Mouse (Mus musculus): ENCODE data around the gene Pam16. TPM values are rescaled to one million over a fixed set of nuclear protein-coding genes. Genes with fewer than 3 reads are reported as not detected.
"Not testable (repeated sequence)": the region's sequence is repeated elsewhere in the genome, so short reads cannot be mapped to it uniquely, and the experiment has no call there.

Gene Pam16
- polyA plus RNA-seq, 1 experiment from 2014 or later, result 117 TPM

DNA sequence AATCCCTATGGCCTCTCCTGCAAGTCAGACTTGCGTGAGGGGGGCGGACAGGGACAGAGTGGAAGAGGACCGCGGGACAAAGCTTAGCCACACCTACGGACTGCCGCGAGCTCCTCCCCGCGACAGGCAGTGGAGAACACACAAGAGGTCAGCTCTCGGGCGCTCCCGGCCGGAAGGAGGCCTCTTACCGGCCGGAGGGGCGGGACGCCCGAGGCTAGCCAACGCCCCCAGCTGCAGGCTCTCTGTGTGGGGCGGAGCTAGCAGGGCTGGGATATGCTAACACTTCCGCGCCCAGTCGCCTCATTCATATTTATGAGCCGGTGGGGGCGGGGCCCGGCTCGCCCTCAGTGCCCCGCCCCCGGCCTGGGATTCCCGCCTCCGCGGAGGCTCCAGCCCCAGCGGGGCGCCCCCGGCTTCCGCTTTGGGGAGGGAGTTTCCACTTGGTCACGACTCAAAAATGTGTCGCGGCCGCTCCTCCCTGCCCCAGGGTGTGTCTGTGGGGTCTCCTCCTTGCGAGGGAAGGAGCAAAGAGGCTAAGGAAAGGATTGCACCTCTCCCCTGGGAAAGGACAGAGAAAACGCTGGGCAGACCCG, 38.2 kb downstream of the Pam16 start:
- peak overlapping the region; percentile 77 for H3K27ac ChIP-seq (ENCODE audit: low read depth, low read length)
- H3K4me2 ChIP-seq (replicated peaks; ENCODE audit: low read depth, low read length), result peak overlapping the region; percentile 39
- 0% methylated on average over 39 of the region's 43 CpGs for WGBS
- peaks cover 2% of the 10 kb centered on the region; the same call in 1 of the 2 replicates for H3K4me1 ChIP-seq (replicated peaks; ENCODE audit: control insufficient read depth, insufficient read depth, low read length)
- H3K9me3 ChIP-seq (ENCODE audit: control insufficient read depth, low read length), result no peaks in the 10 kb centered on the region
- peak overlapping the region; percentile 48 for H3K9ac ChIP-seq (ENCODE audit: low read depth, low read length)
- peak; percentile 98 for DNase-seq (ENCODE audit: low spot score)
- H3K27me3 ChIP-seq (ENCODE audit: control insufficient read depth, insufficient read depth, low read length), result no peaks in the 10 kb centered on the region
- ATAC-seq (ENCODE audit: low FRiP score), result peak; percentile 99
- H3K36me3 ChIP-seq (ENCODE audit: control insufficient read depth, insufficient read depth, low read length), result no peaks in the 10 kb centered on the region
- peak overlapping the region; percentile 27 for H3K4me3 ChIP-seq (ENCODE audit: low read depth, low read length)

DNA sequence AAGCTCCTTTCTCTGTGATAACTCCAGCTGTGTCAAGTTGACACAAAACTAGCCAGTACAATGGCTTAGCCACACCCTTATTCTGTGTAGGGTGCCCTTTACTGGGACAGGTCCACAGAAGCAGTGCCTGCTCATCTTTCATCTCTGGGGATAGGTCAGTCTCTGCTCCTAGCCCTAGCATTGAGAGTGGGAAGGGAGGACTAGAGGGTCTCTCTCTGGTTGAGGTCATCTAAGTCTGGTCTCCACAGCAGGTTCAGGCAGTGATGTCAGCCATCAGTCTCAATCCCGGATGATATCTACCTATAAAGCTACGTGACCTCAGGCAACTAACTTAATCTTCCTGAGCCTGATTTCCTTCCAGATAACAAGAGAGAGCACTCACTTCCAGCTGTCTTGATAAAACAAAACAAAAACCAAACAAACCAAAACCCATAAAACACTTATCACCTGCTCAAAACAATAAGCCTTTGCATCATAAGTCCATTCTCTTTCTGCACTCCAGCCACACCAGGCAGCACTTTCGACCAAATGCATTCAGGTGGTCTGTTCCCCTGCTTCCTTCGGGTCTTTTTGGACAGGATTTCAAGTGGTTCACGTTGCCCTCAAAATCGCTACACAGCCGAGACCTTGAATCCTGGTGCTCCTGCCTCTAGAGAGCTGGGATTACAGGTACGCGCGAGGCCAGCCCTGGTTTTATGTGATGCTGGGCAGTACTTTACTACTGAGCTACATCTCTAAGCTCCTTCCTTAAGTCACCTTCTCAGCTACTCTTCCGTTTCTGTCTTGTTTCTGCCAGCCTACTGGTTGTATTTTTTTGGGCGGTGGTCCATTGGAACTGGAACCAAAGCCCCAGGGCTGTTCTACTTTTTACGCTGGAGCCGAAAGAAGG, 38.9 kb downstream of the Pam16 start:
- peak overlapping the region; percentile 39 for H3K4me2 ChIP-seq (replicated peaks; ENCODE audit: low read depth, low read length)
- H3K27ac ChIP-seq (ENCODE audit: low read depth, low read length), result peak overlapping the region; percentile 77
- WGBS, result 14% methylated on average over 14 of the region's 14 CpGs
- H3K9me3 ChIP-seq (ENCODE audit: control insufficient read depth, low read length), result no peaks in the 10 kb centered on the region
- no peaks in the 10 kb centered on the region for H3K36me3 ChIP-seq (ENCODE audit: control insufficient read depth, insufficient read depth, low read length)
- H3K4me3 ChIP-seq (ENCODE audit: low read depth, low read length), result peak overlapping the region; percentile 27
- ATAC-seq (ENCODE audit: low FRiP score) (peak; percentile 61), DNase-seq (ENCODE audit: low spot score) (no peak)
- H3K9ac ChIP-seq (ENCODE audit: low read depth, low read length), result peak overlapping the region; percentile 48
- no peaks in the 10 kb centered on the region for H3K27me3 ChIP-seq (ENCODE audit: control insufficient read depth, insufficient read depth, low read length)
- peaks cover 2% of the 10 kb centered on the region; the same call in 1 of the 2 replicates for H3K4me1 ChIP-seq (replicated peaks; ENCODE audit: control insufficient read depth, insufficient read depth, low read length)

- no peak for DNase-seq (ENCODE audit: low spot score)
- Histone ChIP-seq H3K27me3 (ENCODE audit: control insufficient read depth, insufficient read depth, low read length) (no peaks in the 10 kb centered on the region), H3K4me1 (replicated peaks; ENCODE audit: control insufficient read depth, insufficient read depth, low read length) (peaks cover 2% of the 10 kb centered on the region; the same call in 1 of the 2 replicates), H3K4me3 (ENCODE audit: low read depth, low read length) (no peak overlapping the region), H3K9me3 (ENCODE audit: control insufficient read depth, low read length) (no peaks in the 10 kb centered on the region), H3K36me3 (ENCODE audit: control insufficient read depth, insufficient read depth, low read length) (no peaks in the 10 kb centered on the region), H3K9ac (ENCODE audit: low read depth, low read length) (no peak overlapping the region), H3K27ac (ENCODE audit: low read depth, low read length) (no peak overlapping the region), H3K4me2 (replicated peaks; ENCODE audit: low read depth, low read length) (no peak overlapping the region)
- 84% methylated on average over 5 of the region's 5 CpGs for WGBS
- ATAC-seq (ENCODE audit: low FRiP score), result no peak
Measured at GRCm38 (mm10) chr16:4584438-4584837, 40.4 kb downstream of the Pam16 start.

GRCm38 (mm10) chr16:4583807-4584206, 41.0 kb downstream of the Pam16 start:
- H3K9ac ChIP-seq (ENCODE audit: low read depth, low read length), result no peak overlapping the region
- 88% methylated on average over 3 of the region's 3 CpGs for WGBS
- no peak for ATAC-seq (ENCODE audit: low FRiP score)

DNA sequence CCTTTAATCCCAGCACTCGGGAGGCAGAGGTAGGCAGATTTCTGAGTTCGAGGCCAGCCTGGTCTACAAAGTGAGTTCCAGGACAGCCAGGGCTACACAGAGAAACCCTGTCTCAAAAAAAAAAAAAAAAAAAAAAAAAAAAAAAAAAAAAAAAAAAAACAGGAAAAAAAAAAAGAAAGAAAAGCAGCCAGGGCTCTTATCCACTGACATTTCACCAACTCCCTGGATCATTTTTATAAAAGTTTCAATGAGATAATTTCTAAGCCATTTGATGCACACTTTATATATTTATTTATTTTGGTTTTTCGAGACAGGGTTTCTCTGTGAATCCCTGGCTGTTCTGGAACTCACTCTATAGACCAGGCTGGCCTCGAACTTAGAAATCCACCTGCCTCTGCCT, 43.6 kb downstream of the Pam16 start:
- not testable (repeated sequence) for H3K4me1 ChIP-seq (replicated peaks; ENCODE audit: control insufficient read depth, insufficient read depth, low read length); H3K9ac ChIP-seq (ENCODE audit: low read depth, low read length); H3K27me3 ChIP-seq (ENCODE audit: control insufficient read depth, insufficient read depth, low read length); H3K4me2 ChIP-seq (replicated peaks; ENCODE audit: low read depth, low read length); ATAC-seq (ENCODE audit: low FRiP score); H3K36me3 ChIP-seq (ENCODE audit: control insufficient read depth, insufficient read depth, low read length); DNase-seq (ENCODE audit: low spot score); H3K27ac ChIP-seq (ENCODE audit: low read depth, low read length); H3K9me3 ChIP-seq (ENCODE audit: control insufficient read depth, low read length); H3K4me3 ChIP-seq (ENCODE audit: low read depth, low read length)
- WGBS, result 86% methylated on average over 4 of the region's 4 CpGs

More at GRCm38 (mm10) chr16:4583807-4584206, 41.0 kb downstream of the Pam16 start:
- H3K9me3 ChIP-seq (ENCODE audit: control insufficient read depth, low read length), result no peaks in the 10 kb centered on the region
- H3K27me3 ChIP-seq (ENCODE audit: control insufficient read depth, insufficient read depth, low read length), result no peaks in the 10 kb centered on the region
- H3K4me1 ChIP-seq (replicated peaks; ENCODE audit: control insufficient read depth, insufficient read depth, low read length), result peaks cover 2% of the 10 kb centered on the region; the same call in 1 of the 2 replicates
- no peak overlapping the region for H3K27ac ChIP-seq (ENCODE audit: low read depth, low read length)
- no peak overlapping the region for H3K4me2 ChIP-seq (replicated peaks; ENCODE audit: low read depth, low read length)
- H3K36me3 ChIP-seq (ENCODE audit: control insufficient read depth, insufficient read depth, low read length), result no peaks in the 10 kb centered on the region
- H3K4me3 ChIP-seq (ENCODE audit: low read depth, low read length), result no peak overlapping the region
- no peak for DNase-seq (ENCODE audit: low spot score)

- no peak overlapping the region for H3K9ac ChIP-seq (ENCODE audit: low read depth, low read length)
- no peaks in the 10 kb centered on the region for H3K9me3 ChIP-seq (ENCODE audit: control insufficient read depth, low read length)
- H3K4me3 ChIP-seq (ENCODE audit: low read depth, low read length), result no peak overlapping the region
- no peak overlapping the region for H3K4me2 ChIP-seq (replicated peaks; ENCODE audit: low read depth, low read length)
- H3K36me3 ChIP-seq (ENCODE audit: control insufficient read depth, insufficient read depth, low read length), result no peaks in the 10 kb centered on the region
- H3K27ac ChIP-seq (ENCODE audit: low read depth, low read length), result no peak overlapping the region
- no peaks in the 10 kb centered on the region for H3K27me3 ChIP-seq (ENCODE audit: control insufficient read depth, insufficient read depth, low read length)
- ATAC-seq (ENCODE audit: low FRiP score), result no peak
- DNase-seq (ENCODE audit: low spot score), result no peak
- 78% methylated on average over 7 of the region's 7 CpGs for WGBS
- H3K4me1 ChIP-seq (replicated peaks; ENCODE audit: control insufficient read depth, insufficient read depth, low read length), result no peaks in the 10 kb centered on the region
Measured at GRCm38 (mm10) chr16:4578630-4579029, 46.2 kb downstream of the Pam16 start.

DNA sequence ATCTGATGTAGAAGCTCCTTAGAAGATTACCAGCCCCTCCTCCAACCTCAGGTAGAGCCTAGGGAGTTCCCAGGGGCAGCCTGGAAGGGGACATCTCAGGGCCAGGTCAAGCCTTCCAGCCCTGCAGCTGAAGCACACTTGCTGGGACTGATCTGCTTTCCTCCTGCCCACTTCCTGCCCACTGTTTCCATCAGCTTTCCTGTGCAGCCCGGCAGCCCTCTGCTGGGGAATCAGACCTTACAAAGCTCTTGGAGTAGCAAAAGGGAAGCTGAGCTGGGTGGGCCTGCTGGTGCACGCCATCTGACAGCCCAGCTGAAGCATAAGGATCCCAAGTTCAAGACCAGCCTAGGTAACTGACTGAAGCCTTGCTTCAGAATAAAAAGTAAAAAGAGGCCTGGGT, 47.9 kb downstream of the Pam16 start:
- DNase-seq (ENCODE audit: low spot score) (no peak), ATAC-seq (ENCODE audit: low FRiP score) (no peak)
- H3K4me2 ChIP-seq (replicated peaks; ENCODE audit: low read depth, low read length), result no peak overlapping the region
- H3K4me1 ChIP-seq (replicated peaks; ENCODE audit: control insufficient read depth, insufficient read depth, low read length), result no peaks in the 10 kb centered on the region
- no peak overlapping the region for H3K9ac ChIP-seq (ENCODE audit: low read depth, low read length)
- no peaks in the 10 kb centered on the region for H3K27me3 ChIP-seq (ENCODE audit: control insufficient read depth, insufficient read depth, low read length)
- H3K4me3 ChIP-seq (ENCODE audit: low read depth, low read length), result no peak overlapping the region
- no peak overlapping the region for H3K27ac ChIP-seq (ENCODE audit: low read depth, low read length)
- H3K36me3 ChIP-seq (ENCODE audit: control insufficient read depth, insufficient read depth, low read length), result no peaks in the 10 kb centered on the region
- WGBS, result 65% methylated on average over 2 of the region's 2 CpGs
- H3K9me3 ChIP-seq (ENCODE audit: control insufficient read depth, low read length), result no peaks in the 10 kb centered on the region

- no peak for DNase-seq (ENCODE audit: low spot score)
Measured at GRCm38 (mm10) chr16:4576038-4576437, 48.8 kb downstream of the Pam16 start.

More at GRCm38 (mm10) chr16:4576038-4576437, 48.8 kb downstream of the Pam16 start:
- H3K27me3 ChIP-seq (ENCODE audit: control insufficient read depth, insufficient read depth, low read length), result no peaks in the 10 kb centered on the region
- H3K4me3 ChIP-seq (ENCODE audit: low read depth, low read length), result no peak overlapping the region
- no peaks in the 10 kb centered on the region for H3K4me1 ChIP-seq (replicated peaks; ENCODE audit: control insufficient read depth, insufficient read depth, low read length)
- 51% methylated on average over 2 of the region's 2 CpGs for WGBS
- H3K9me3 ChIP-seq (ENCODE audit: control insufficient read depth, low read length), result no peaks in the 10 kb centered on the region
- no peak overlapping the region for H3K9ac ChIP-seq (ENCODE audit: low read depth, low read length)
- no peak overlapping the region for H3K4me2 ChIP-seq (replicated peaks; ENCODE audit: low read depth, low read length)
- no peak overlapping the region for H3K27ac ChIP-seq (ENCODE audit: low read depth, low read length)
- ATAC-seq (ENCODE audit: low FRiP score), result no peak
- no peaks in the 10 kb centered on the region for H3K36me3 ChIP-seq (ENCODE audit: control insufficient read depth, insufficient read depth, low read length)

All from hindbrain, embryonic 11.5 days (tissue).